Mouse (Mus musculus): ENCODE measurements around the gene Prc1. TPM values are rescaled to one million over a fixed set of nuclear protein-coding genes. Genes with fewer than 3 reads are reported as not detected.

Gene Prc1
- polyA plus RNA-seq (2015; fragmentation: Nextera tagmentation; extraction: Ambion mirVana): 121 and 133 TPM in 2 replicates

GRCm38 (mm10) chr7:80294062-80294763 is at the start of gene Prc1:
Gene Prc1, plus strand, starts transcription at chr7:80294450.
- ATAC-seq (ENCODE audit: extremely low read depth, insufficient number of reproducible peaks, low FRiP score, low TSS enrichment): peak; percentile 100
- peak within 1 kb of the TSS; percentile 92 for H3K9ac ChIP-seq
- H3K27ac ChIP-seq (replicated peaks): peak within 1 kb of the TSS; percentile 88
- peaks cover 42% of the 10 kb centered on the region for H3K36me3 ChIP-seq
- no peaks in the 10 kb centered on the region for H3K9me3 ChIP-seq
- peak within 1 kb of the TSS; percentile 86 for H3K4me3 ChIP-seq
- H3K27me3 ChIP-seq (replicated peaks): no peaks in the 10 kb centered on the region
- peak within 1 kb of the TSS; percentile 78 for H3K4me2 ChIP-seq
- WGBS: 1% methylated on average over 52 of the region's 52 CpGs
- peaks cover 35% of the 10 kb centered on the region for H3K4me1 ChIP-seq

GRCm38 (mm10) chr7:80244851-80245250 is 49.4 kb upstream of the Prc1 start:
- Histone ChIP-seq H3K36me3 (peaks cover 16% of the 10 kb centered on the region), H3K4me1 (peaks cover 8% of the 10 kb centered on the region), H3K9me3 (no peaks in the 10 kb centered on the region), H3K27me3 (replicated peaks) (no peaks in the 10 kb centered on the region), H3K9ac (no peak overlapping the region), H3K4me2 (no peak overlapping the region), H3K27ac (replicated peaks) (no peak overlapping the region), H3K4me3 (no peak overlapping the region)
- no peak for ATAC-seq (ENCODE audit: extremely low read depth, insufficient number of reproducible peaks, low FRiP score, low TSS enrichment)
- WGBS: 89% methylated on average over 4 of the region's 4 CpGs

- peak within 1 kb of the TSS; percentile 66 for H3K4me3 ChIP-seq
- 0 out of 2 replicates have a peak, but pooled peaks cover 2% of the 10 kb centered on the region for H3K36me3 ChIP-seq
- peak; percentile 98 for ATAC-seq (ENCODE audit: extremely low read depth, insufficient number of reproducible peaks, low FRiP score, low TSS enrichment)
- peak within 1 kb of the TSS; percentile 82 for H3K27ac ChIP-seq (replicated peaks)
- 0% methylated on average over 48 of the region's 48 CpGs for WGBS
- peak within 1 kb of the TSS; percentile 85 for H3K9ac ChIP-seq
- peak within 1 kb of the TSS; percentile 74 for H3K4me2 ChIP-seq
- no peaks in the 10 kb centered on the region for H3K9me3 ChIP-seq
- H3K4me1 ChIP-seq: peaks cover 8% of the 10 kb centered on the region
- H3K27me3 ChIP-seq (replicated peaks): no peaks in the 10 kb centered on the region
These were observed 48.0 kb upstream of the Prc1 start, which contains the start of gene Ttll13 for GRCm38 (mm10) chr7:80246148-80246721. Gene Ttll13, plus strand, starts transcription at chr7:80246376.

GRCm38 (mm10) chr7:80246859-80247258 is 47.4 kb upstream of the Prc1 start:
- peak overlapping the region; percentile 82 for H3K27ac ChIP-seq (replicated peaks)

GRCm38 (mm10) chr7:80252437-80252836 is 41.8 kb upstream of the Prc1 start:
- Histone ChIP-seq H3K4me1 (no peaks in the 10 kb centered on the region), H3K36me3 (no peaks in the 10 kb centered on the region), H3K4me2 (no peak overlapping the region), H3K9ac (no peak overlapping the region), H3K27me3 (replicated peaks) (peaks cover 28% of the 10 kb centered on the region), H3K27ac (replicated peaks) (no peak overlapping the region), H3K4me3 (no peak overlapping the region), H3K9me3 (no peaks in the 10 kb centered on the region)
- WGBS: 74% methylated on average over 7 of the region's 7 CpGs
- ATAC-seq (ENCODE audit: extremely low read depth, insufficient number of reproducible peaks, low FRiP score, low TSS enrichment): no peak

More at GRCm38 (mm10) chr7:80246859-80247258, 47.4 kb upstream of the Prc1 start:
- no peaks in the 10 kb centered on the region for H3K27me3 ChIP-seq (replicated peaks)
- WGBS: 23% methylated on average over 7 of the region's 7 CpGs
- H3K4me1 ChIP-seq: peaks cover 8% of the 10 kb centered on the region
- H3K4me3 ChIP-seq: peak overlapping the region; percentile 66
- H3K36me3 ChIP-seq: no peaks in the 10 kb centered on the region
- peak overlapping the region; percentile 85 for H3K9ac ChIP-seq
- H3K9me3 ChIP-seq: no peaks in the 10 kb centered on the region
- ATAC-seq (ENCODE audit: extremely low read depth, insufficient number of reproducible peaks, low FRiP score, low TSS enrichment): no peak
- H3K4me2 ChIP-seq: peak overlapping the region; percentile 74

- Histone ChIP-seq H3K27me3 (replicated peaks) (peaks cover 32% of the 10 kb centered on the region), H3K4me2 (no peak overlapping the region), H3K9ac (no peak overlapping the region), H3K36me3 (no peaks in the 10 kb centered on the region), H3K9me3 (no peaks in the 10 kb centered on the region), H3K4me1 (no peaks in the 10 kb centered on the region), H3K4me3 (no peak overlapping the region), H3K27ac (replicated peaks) (no peak overlapping the region)
- no peak for ATAC-seq (ENCODE audit: extremely low read depth, insufficient number of reproducible peaks, low FRiP score, low TSS enrichment)
- 68% methylated on average over 11 of the region's 11 CpGs for WGBS
These were observed 41.4 kb upstream of the Prc1 start for GRCm38 (mm10) chr7:80252886-80253285.

DNA sequence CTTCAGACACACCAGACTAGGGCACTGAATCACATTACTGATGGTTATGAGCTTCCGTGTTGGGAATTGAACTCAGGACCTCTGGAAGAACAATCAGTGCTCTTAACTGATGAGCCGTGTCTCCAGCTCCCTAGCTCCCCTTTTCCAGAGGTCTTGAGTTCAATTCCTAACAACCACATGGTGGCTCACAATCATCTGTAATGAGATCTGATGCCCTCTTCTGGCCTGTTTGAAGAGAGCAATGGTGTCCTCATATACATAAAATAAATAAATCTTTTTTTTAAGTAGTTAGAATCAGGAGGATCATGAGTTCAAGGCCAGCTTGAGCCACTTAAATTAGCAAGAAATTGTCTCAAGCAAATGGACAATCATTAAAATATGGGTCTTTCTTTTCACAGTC is 38.3 kb upstream of the Prc1 start:
- Histone ChIP-seq H3K4me2 (no peak overlapping the region), H3K27ac (replicated peaks) (no peak overlapping the region), H3K4me1 (peaks cover 7% of the 10 kb centered on the region; the same call in 1 of the 2 replicates), H3K9ac (no peak overlapping the region), H3K36me3 (no peaks in the 10 kb centered on the region), H3K4me3 (no peak overlapping the region), H3K9me3 (no peaks in the 10 kb centered on the region), H3K27me3 (replicated peaks) (peaks cover 58% of the 10 kb centered on the region)
- ATAC-seq (ENCODE audit: extremely low read depth, insufficient number of reproducible peaks, low FRiP score, low TSS enrichment): no peak
- WGBS: 58% methylated on average over 2 of the region's 2 CpGs

GRCm38 (mm10) chr7:80257706-80258105 is 36.5 kb upstream of the Prc1 start:
- ATAC-seq (ENCODE audit: extremely low read depth, insufficient number of reproducible peaks, low FRiP score, low TSS enrichment): no peak
- peaks cover 15% of the 10 kb centered on the region for H3K4me1 ChIP-seq
- H3K9me3 ChIP-seq: no peaks in the 10 kb centered on the region
- WGBS: 47% methylated on average over 2 of the region's 2 CpGs
- no peak overlapping the region for H3K4me3 ChIP-seq
- H3K27ac ChIP-seq (replicated peaks): no peak overlapping the region
- H3K9ac ChIP-seq: no peak overlapping the region
- peaks cover 58% of the 10 kb centered on the region for H3K27me3 ChIP-seq (replicated peaks)
- no peaks in the 10 kb centered on the region for H3K36me3 ChIP-seq
- no peak overlapping the region for H3K4me2 ChIP-seq

DNA sequence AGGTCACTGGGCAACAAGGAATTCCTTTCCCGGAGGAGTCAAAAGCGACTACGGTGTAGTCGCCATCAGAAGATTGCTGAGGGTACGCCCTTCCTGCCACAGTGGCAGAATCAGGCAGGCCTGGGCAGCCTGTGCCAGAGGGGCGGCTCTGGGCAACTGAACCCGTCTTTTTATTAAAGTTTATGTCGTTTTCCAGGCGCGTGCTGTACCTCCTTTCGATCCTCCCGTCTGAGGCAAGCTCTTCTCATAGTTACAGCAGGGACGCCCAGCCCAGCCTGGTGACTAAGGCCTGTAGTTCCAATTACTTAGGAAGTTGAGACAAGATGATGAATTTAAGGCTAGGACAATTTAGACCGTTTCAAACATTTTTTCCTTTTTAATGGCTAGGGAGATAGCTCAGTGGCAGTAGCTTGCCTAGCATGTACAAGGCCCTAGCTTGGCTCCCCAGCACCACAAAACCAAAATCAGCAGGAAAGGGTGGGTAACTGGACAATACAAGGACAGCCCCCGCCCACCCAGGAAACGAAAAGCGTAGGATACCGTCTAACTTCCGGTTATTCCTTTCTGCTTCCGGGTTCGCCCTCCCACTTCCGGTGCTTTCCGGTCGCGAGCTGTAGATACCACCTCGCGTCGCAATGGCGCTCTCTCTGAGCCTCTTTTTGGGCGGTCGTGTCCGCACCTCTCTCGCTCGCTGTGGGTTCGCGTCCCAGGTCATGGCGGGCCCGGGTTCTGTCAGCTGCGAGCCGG is 33.5 kb upstream of the Prc1 start, which contains the start of gene Ngrn:
TSS of gene Ngrn (plus strand) at position 591 of the 747 bp plus-strand sequence.
- no peaks in the 10 kb centered on the region for H3K9me3 ChIP-seq
- peak within 1 kb of the TSS; percentile 81 for H3K27ac ChIP-seq (replicated peaks)
- H3K27me3 ChIP-seq (replicated peaks): peaks cover 41% of the 10 kb centered on the region
- peak within 1 kb of the TSS; percentile 94 for H3K4me3 ChIP-seq
- WGBS: 24% methylated on average over 40 of the region's 40 CpGs
- H3K36me3 ChIP-seq: peaks cover 27% of the 10 kb centered on the region
- H3K4me2 ChIP-seq: peak within 1 kb of the TSS; percentile 94
- H3K9ac ChIP-seq: peak within 1 kb of the TSS; percentile 92
- ATAC-seq (ENCODE audit: extremely low read depth, insufficient number of reproducible peaks, low FRiP score, low TSS enrichment): peak; percentile 59
- H3K4me1 ChIP-seq: peaks cover 18% of the 10 kb centered on the region

DNA sequence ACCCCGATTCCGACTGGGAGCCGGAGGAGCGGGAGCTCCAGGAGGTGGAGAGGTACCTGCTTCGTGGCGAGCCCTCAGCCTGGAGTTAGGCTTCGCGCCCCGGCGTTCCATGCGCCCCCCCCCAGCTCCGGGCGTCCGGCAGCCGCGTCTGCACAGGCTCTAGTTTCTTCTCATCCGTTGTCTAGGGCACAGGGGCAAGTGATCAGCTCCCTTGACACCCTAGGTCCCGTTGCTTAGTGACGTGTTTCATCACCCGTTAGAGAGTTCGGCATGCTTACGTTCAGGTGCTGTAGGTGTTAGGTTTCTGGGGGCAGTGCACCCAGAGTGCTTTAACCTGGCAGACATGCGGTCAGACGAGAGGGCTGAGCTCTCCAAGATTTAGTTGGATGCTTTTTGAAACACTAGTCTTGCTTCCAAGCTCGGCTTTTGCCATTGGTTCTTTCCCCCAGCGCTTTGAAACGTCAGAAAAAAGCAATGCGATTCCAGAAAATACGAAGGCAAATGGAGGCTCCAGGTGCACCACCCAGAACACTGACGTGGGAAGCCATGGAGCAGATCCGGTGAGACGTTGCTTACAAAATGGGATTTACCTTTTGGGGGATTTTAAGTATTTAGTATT is 32.8 kb upstream of the Prc1 start:
- Histone ChIP-seq H3K9me3 (no peaks in the 10 kb centered on the region), H3K27me3 (replicated peaks) (peaks cover 38% of the 10 kb centered on the region), H3K36me3 (peaks cover 34% of the 10 kb centered on the region), H3K4me1 (peaks cover 18% of the 10 kb centered on the region), H3K4me2 (peak overlapping the region; percentile 94), H3K4me3 (peak overlapping the region; percentile 94), H3K27ac (replicated peaks) (peak overlapping the region; percentile 81), H3K9ac (peak overlapping the region; percentile 92)
- ATAC-seq (ENCODE audit: extremely low read depth, insufficient number of reproducible peaks, low FRiP score, low TSS enrichment): 0 out of 2 replicates have a peak, but pooled peaks have one; percentile 37
- under 1% methylated on average over 32 of the region's 32 CpGs for WGBS

DNA sequence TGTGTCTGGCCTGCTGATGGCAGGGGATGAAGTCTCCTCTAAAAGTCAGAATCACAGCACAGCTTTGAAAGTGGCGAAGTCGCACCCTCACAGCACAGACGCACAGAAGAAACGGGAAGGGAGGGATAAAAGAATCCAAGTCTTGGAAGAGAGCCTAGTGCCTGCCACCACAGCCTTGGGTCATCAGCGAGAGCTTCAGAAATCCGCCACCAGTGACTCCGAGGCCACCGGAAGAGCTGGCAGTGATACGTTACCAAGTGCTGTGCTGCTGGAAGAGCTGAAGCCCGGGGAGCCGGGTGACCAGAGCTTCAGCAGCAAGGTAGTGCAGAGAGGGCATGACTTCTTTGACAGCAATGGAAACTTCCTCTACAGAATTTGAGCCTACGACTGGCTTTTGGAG is 29.6 kb upstream of the Prc1 start:
- H3K4me3 ChIP-seq: no peak overlapping the region

More for the DNA sequence above, 29.6 kb upstream of the Prc1 start:
- no peak for ATAC-seq (ENCODE audit: extremely low read depth, insufficient number of reproducible peaks, low FRiP score, low TSS enrichment)
- no peak overlapping the region for H3K27ac ChIP-seq (replicated peaks)
- H3K27me3 ChIP-seq (replicated peaks): peaks cover 9% of the 10 kb centered on the region
- no peaks in the 10 kb centered on the region for H3K9me3 ChIP-seq
- H3K4me2 ChIP-seq: no peak overlapping the region
- WGBS: 88% methylated on average over 12 of the region's 12 CpGs
- H3K4me1 ChIP-seq: peaks cover 32% of the 10 kb centered on the region
- peaks cover 44% of the 10 kb centered on the region for H3K36me3 ChIP-seq
- H3K9ac ChIP-seq: no peak overlapping the region

All from heart, embryonic 13.5 days (tissue).